Mouse (Mus musculus): ENCODE measurements around the gene Rabepk.
"Not testable (repeated sequence)": the region's sequence is repeated elsewhere in the genome, so short reads cannot be mapped to it uniquely, and the experiment has no call there.

Gene Rabepk

GRCm38 (mm10) chr2:34804815-34805214, 5.1 kb upstream of the Rabepk start:
- DNase-seq (ENCODE audit: low read depth, low spot score), result no peak

GRCm38 (mm10) chr2:34804172-34804571, 4.5 kb upstream of the Rabepk start:
- no peak for DNase-seq (ENCODE audit: low read depth, low spot score)

DNA sequence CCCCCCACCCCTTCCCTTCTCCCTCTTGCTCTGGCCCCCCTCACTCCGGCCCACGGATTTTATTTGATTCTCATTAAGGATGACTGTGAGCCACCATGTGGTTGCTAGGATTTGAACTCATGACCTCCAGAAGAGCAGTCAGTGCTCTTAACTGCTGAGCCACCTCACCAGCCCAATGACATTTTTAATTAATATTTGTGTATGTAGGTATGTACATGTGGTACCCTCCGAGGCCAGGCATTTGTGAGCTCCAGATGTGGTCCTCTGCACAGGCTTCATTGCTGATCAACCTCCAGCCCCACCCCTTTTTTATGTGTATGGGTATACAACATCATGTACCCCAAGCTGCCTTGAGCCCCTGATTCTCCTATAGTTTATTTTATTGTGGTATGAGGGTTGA, 4.0 kb upstream of the Rabepk start:
- DNase-seq (ENCODE audit: low read depth, low spot score), result no peak

GRCm38 (mm10) chr2:34802565-34803245, 3.0 kb upstream of the Rabepk start:
- not testable (repeated sequence) for DNase-seq (ENCODE audit: low read depth, low spot score)

- peak; percentile 99 for DNase-seq (ENCODE audit: low read depth, low spot score)
These were observed 2.1 kb upstream of the Rabepk start for GRCm38 (mm10) chr2:34801516-34802482.

- DNase-seq (ENCODE audit: low read depth, low spot score), result no peak
These were observed 659 bp upstream of the Rabepk start for GRCm38 (mm10) chr2:34800371-34800770.

- no peak for DNase-seq (ENCODE audit: low read depth, low spot score)
These were observed 4.3 kb downstream of the Rabepk start for GRCm38 (mm10) chr2:34795426-34795825.

GRCm38 (mm10) chr2:34794511-34794910, 5.2 kb downstream of the Rabepk start:
- no peak for DNase-seq (ENCODE audit: low read depth, low spot score)

- DNase-seq (ENCODE audit: low read depth, low spot score), result not testable (repeated sequence)
These were observed 7.2 kb downstream of the Rabepk start for GRCm38 (mm10) chr2:34792543-34792942.

GRCm38 (mm10) chr2:34790282-34790681, 9.4 kb downstream of the Rabepk start:
- DNase-seq (ENCODE audit: low read depth, low spot score), result no peak

GRCm38 (mm10) chr2:34784085-34784484, 15.6 kb downstream of the Rabepk start:
- DNase-seq (ENCODE audit: low read depth, low spot score), result no peak

GRCm38 (mm10) chr2:34783064-34784020, 16.4 kb downstream of the Rabepk start:
- no peak for DNase-seq (ENCODE audit: low read depth, low spot score)

DNA sequence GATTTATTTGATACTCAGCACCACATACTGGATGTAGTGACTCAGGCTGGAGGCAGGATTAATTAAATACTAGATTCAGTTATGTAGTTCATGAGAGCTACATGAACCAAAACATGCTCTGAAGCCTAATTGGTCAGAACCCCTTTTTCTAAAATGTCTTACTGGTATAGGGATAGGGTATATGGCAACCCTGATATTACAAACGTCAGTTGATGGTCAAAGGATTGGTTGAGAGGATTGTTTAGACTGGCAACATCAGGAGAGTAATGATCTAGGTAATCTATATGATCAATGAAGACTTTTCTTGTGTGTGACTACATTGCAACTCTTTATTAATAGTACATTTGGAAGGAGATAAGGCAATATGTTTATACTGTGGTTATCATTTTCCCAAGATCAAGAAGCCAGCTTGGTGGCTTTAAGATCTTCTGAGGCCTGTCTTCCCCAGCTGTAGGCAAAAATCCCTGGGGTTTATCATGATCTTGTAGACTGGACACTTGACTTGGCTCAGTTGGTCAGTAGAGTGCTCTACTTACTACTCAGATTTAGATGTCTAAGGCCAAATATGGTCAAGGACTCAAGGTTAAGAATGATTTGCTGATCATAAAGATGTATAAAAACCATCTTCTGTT, 22.4 kb downstream of the Rabepk start:
- DNase-seq (ENCODE audit: low read depth, low spot score), result no peak

DNA sequence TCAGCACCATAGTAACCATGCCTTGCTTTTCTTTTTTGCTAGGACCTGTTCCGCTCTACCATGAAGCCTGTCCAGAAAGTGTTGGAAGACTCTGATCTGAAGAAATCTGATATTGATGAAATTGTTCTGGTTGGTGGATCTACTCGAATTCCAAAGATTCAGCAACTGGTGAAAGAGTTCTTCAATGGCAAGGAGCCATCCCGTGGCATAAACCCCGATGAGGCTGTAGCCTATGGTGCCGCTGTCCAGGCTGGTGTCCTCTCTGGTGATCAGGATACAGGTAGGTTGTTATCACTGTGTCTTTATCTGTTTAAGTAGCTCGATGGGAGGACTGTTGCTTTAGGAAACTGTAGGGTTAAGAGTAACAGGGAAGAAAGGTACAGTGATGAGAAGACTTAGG, 25.2 kb downstream of the Rabepk start:
- DNase-seq (ENCODE audit: low read depth, low spot score), result no peak

DNA sequence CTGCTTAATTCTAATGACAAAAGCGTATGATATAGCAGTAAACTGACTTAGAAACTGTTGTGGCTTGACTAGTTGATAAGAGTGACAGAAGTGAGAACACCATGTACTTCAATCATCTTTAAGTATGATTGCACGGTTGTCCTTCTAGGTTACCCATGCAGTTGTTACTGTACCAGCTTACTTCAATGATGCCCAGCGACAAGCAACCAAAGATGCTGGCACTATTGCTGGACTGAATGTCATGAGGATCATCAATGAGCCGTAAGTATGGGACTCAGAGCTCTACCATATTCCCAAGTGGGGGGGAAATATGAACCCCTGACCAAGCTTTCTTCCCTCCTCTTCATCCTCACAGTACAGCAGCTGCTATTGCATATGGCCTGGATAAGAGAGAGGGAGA, 26.0 kb downstream of the Rabepk start:
- no peak for DNase-seq (ENCODE audit: low read depth, low spot score)

- no peak for DNase-seq (ENCODE audit: low read depth, low spot score)
These were observed 27.2 kb downstream of the Rabepk start for GRCm38 (mm10) chr2:34772252-34773235.

DNA sequence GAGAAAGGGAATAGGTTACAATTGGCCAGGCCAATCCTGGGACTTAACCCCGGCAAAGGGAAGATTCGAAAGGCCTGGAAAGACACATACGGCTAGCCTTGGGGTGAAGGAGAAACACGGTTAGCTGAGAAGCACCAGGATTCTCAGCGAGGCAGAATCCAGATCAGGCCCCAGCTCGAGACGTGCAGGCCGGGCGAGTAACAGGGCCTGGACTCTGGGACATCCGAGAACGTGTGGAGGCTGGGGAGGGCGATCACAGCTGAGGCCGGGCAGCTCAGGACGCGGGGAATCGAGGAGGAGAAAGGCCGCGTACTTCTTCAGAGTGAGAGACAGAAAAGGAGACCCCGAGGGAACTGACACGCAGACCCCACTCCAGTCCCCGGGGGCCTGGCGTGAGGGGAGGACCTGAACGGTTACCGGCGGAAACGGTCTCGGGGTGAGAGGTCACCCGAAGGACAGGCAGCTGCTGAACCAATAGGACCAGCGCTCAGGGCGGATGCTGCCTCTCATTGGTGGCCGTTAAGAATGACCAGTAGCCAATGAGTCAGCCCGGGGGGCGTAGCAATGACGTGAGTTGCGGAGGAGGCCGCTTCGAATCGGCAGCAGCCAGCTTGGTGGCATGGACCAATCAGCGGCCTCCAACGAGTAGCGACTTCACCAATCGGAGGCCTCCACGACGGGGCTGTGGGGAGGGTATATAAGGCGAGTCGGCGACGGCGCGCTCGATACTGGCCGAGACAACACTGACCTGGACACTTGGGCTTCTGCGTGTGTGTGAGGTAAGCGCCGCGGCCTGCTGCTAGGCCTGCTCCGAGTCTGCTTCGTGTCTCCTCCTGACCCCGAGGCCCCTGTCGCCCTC, 28.1 kb downstream of the Rabepk start, which contains the start of gene Hspa5:
TSS of gene Hspa5 (plus strand) at position 603 of the 859 bp plus-strand sequence.
- DNase-seq (ENCODE audit: low read depth, low spot score), result peak; percentile 100

- no peak for DNase-seq (ENCODE audit: low read depth, low spot score)
These were observed 28.8 kb downstream of the Rabepk start for GRCm38 (mm10) chr2:34770951-34771350.

DNA sequence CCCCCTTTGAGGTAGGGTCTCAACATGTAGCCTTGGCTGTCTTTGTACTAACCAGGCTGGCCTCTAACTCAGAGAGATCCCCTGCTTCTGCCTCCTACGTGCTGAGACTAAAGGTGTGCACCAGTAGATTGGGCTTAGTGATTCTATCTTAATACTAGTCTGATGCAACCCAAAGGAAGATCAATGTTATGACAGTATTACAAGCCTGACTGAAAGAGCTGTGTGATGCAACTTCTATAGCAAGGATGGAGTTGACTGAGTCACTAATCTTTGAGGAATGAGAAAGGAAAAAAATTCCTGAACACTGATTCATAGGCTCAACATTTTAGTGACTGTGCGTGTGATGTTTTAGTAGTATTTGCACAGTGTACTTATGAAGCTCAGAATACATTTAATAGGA, 29.7 kb downstream of the Rabepk start:
- no peak for DNase-seq (ENCODE audit: low read depth, low spot score)

Measured in telencephalon, adult 2 months (tissue).